In genomic region chr12:79917634-79918289, GRCm38 (mm10) we compare ENCODE assay signal across 8 mouse cellular contexts.
DNase-seq lines count a peak whose midpoint lies in the region; ATAC-seq and TF ChIP-seq lines count a peak whose summit lies in the region.

No protein-coding gene starts in this region.

- H3K27ac ChIP-seq in heart, embryonic 10.5 days, result peak overlapping the region; percentile 76
- H3K27ac ChIP-seq in liver, embryonic 12.5 days, result peak overlapping the region; percentile 31
- H3K27ac ChIP-seq in intestine, embryonic 14.5 days (ENCODE audit: low read depth), result peak overlapping the region; percentile 74
- H3K27ac ChIP-seq in small intestine, adult 2 months (ENCODE audit: insufficient read depth, low read depth, low read length), result peak overlapping the region; percentile 32; the same call in 1 of the 2 replicates
- H3K27ac ChIP-seq in midbrain, embryonic 11.5 days (ENCODE audit: low read depth, low read length), result no peak overlapping the region

- DNase-seq in heart, embryonic 10.5 days (ENCODE audit: low spot score), result no peak
- DNase-seq in heart, postnatal 4 days, result no peak
- DNase-seq in liver, result no peak
- no peak for DNase-seq in intestine, embryonic 14.5 days (ENCODE audit: low spot score)
- no peak for DNase-seq in layer of hippocampus, adult 18-20 months (ENCODE audit: low spot score in 2 of 2)
- no peak for DNase-seq in midbrain, embryonic 11.5 days (ENCODE audit: low spot score, missing footprints)

- no peak for TF ChIP-seq POLR2A in small intestine, adult 2 months (IDR thresholded peaks at IDR 0.05; ENCODE audit: low read depth, low read length)

- TF ChIP-seq CTCF in small intestine, adult 2 months (IDR thresholded peaks at IDR 0.05; ENCODE audit: extremely low read depth, insufficient read length, insufficient replicate concordance, low read depth, low read length), result no peak

- no peak for ATAC-seq in liver, embryonic 12.5 days
- no peak for ATAC-seq in intestine, embryonic 14.5 days (replicated peaks; ENCODE audit: low FRiP score, low TSS enrichment, low read depth)
- no peak for ATAC-seq in midbrain, embryonic 11.5 days (ENCODE audit: low FRiP score)

- H3K4me2 ChIP-seq in liver, embryonic 12.5 days, result no peak overlapping the region
- H3K4me2 ChIP-seq in intestine, embryonic 14.5 days (ENCODE audit: low read length), result no peak overlapping the region
- no peak overlapping the region for H3K4me2 ChIP-seq in midbrain, embryonic 11.5 days

- no peak overlapping the region for H3K4me3 ChIP-seq in heart, embryonic 10.5 days
- no peak overlapping the region for H3K4me3 ChIP-seq in liver, embryonic 12.5 days
- no peak overlapping the region for H3K4me3 ChIP-seq in intestine, embryonic 14.5 days (ENCODE audit: low read depth, low read length)
- no peak overlapping the region for H3K4me3 ChIP-seq in small intestine, adult 2 months (ENCODE audit: low read depth, low read length)
- H3K4me3 ChIP-seq in midbrain, embryonic 11.5 days (ENCODE audit: low read depth, low read length), result no peak overlapping the region

- 48% methylated on average over 10 of the region's 10 CpGs for WGBS in heart, embryonic 10.5 days
- WGBS in liver, embryonic 12.5 days (ENCODE audit: insufficient replicate concordance), result 56% methylated on average over 10 of the region's 10 CpGs
- WGBS in intestine, embryonic 14.5 days, result 20% methylated on average over 10 of the region's 10 CpGs
- 61% methylated on average over 10 of the region's 10 CpGs for WGBS in small intestine, adult 2 months
- 37% methylated on average over 10 of the region's 10 CpGs for WGBS in midbrain, embryonic 11.5 days

- H3K4me1 ChIP-seq in heart, embryonic 10.5 days, result peaks cover 24% of the 10 kb centered on the region
- H3K4me1 ChIP-seq in liver, embryonic 12.5 days, result no peaks in the 10 kb centered on the region
- H3K4me1 ChIP-seq in intestine, embryonic 14.5 days (replicated peaks; ENCODE audit: control insufficient read depth, insufficient read depth, low read length), result peaks cover 33% of the 10 kb centered on the region
- H3K4me1 ChIP-seq in small intestine, adult 2 months (ENCODE audit: control insufficient read depth, insufficient read depth, insufficient read length, low read length), result peaks cover 2% of the 10 kb centered on the region; the same call in 1 of the 2 replicates
- H3K4me1 ChIP-seq in midbrain, embryonic 11.5 days (ENCODE audit: control insufficient read depth, insufficient read depth, low read length), result peaks cover 22% of the 10 kb centered on the region

- no peaks in the 10 kb centered on the region for H3K36me3 ChIP-seq in heart, embryonic 10.5 days
- no peaks in the 10 kb centered on the region for H3K36me3 ChIP-seq in liver, embryonic 12.5 days
- H3K36me3 ChIP-seq in intestine, embryonic 14.5 days (ENCODE audit: control insufficient read depth, insufficient read depth, low read length), result no peaks in the 10 kb centered on the region
- H3K36me3 ChIP-seq in small intestine, adult 2 months (ENCODE audit: control insufficient read depth, insufficient read depth, low read length), result no peaks in the 10 kb centered on the region
- no peaks in the 10 kb centered on the region for H3K36me3 ChIP-seq in midbrain, embryonic 11.5 days (ENCODE audit: control insufficient read depth, insufficient read depth, low read length)

- H3K9ac ChIP-seq in liver, embryonic 12.5 days, result no peak overlapping the region
- H3K9ac ChIP-seq in intestine, embryonic 14.5 days (ENCODE audit: low read length), result no peak overlapping the region
- H3K9ac ChIP-seq in midbrain, embryonic 11.5 days (ENCODE audit: low read length), result no peak overlapping the region; the same call in 1 of the 2 replicates

- no peaks in the 10 kb centered on the region for H3K9me3 ChIP-seq in heart, embryonic 10.5 days
- H3K9me3 ChIP-seq in liver, embryonic 12.5 days (replicated peaks), result peaks cover 7% of the 10 kb centered on the region; the same call in 1 of the 2 replicates
- peaks cover 4% of the 10 kb centered on the region; the same call in 1 of the 2 replicates for H3K9me3 ChIP-seq in intestine, embryonic 14.5 days (ENCODE audit: control insufficient read depth, low read length)
- peaks cover 2% of the 10 kb centered on the region; the same call in 1 of the 2 replicates for H3K9me3 ChIP-seq in midbrain, embryonic 11.5 days (ENCODE audit: control insufficient read depth, low read length)

- no peaks in the 10 kb centered on the region for H3K27me3 ChIP-seq in heart, embryonic 10.5 days (ENCODE audit: insufficient read depth, poor library complexity, severe bottlenecking)
- no peaks in the 10 kb centered on the region for H3K27me3 ChIP-seq in liver, embryonic 12.5 days (replicated peaks)
- no peaks in the 10 kb centered on the region for H3K27me3 ChIP-seq in intestine, embryonic 14.5 days (replicated peaks; ENCODE audit: control insufficient read depth, insufficient read depth, low read length)
- H3K27me3 ChIP-seq in small intestine, adult 2 months (ENCODE audit: control insufficient read depth, insufficient read depth, low read length), result no peaks in the 10 kb centered on the region
- H3K27me3 ChIP-seq in midbrain, embryonic 11.5 days (ENCODE audit: control insufficient read depth, insufficient read depth, low read length), result no peaks in the 10 kb centered on the region
